Mouse (Mus musculus): ENCODE data around the gene Padi1. TPM values are rescaled to one million over a fixed set of nuclear protein-coding genes. Genes with fewer than 3 reads are reported as not detected.

Gene Padi1
- polyA plus RNA-seq, 1 experiment from 2014 or later: 0.05 TPM

GRCm38 (mm10) chr4:140768973-140769372 lies 76.6 kb downstream of the Padi1 start:
- POLR2A ChIA-PET: no interaction called here
- TF ChIP-seq CTCF (IDR thresholded peaks at IDR 0.05): no peak
- no peak for ATAC-seq
- no peaks in the 10 kb centered on the region for H3K27me3 ChIP-seq
- in situ Hi-C loops (cut with MboI; ENCODE audit: low pct_unique_long_range_greater_than_20kb): no loop called here
- CTCF ChIA-PET: interaction anchor here (0.6 kb wide), 1 partner anchor 12 kb away, joined by 3 read pairs; no protein-coding TSS in a partner anchor
- DNase-seq (ENCODE audit: low read depth, low spot score): no peak

- ChIA-PET CTCF (no interaction called here), POLR2A (interaction anchor here (1.1 kb wide), 1 partner anchor 137 kb away, joined by 3 read pairs; no protein-coding TSS in a partner anchor)
- ATAC-seq (no peak), DNase-seq (ENCODE audit: low read depth, low spot score) (no peak)
- H3K27me3 ChIP-seq: no peaks in the 10 kb centered on the region
- in situ Hi-C loops (cut with MboI; ENCODE audit: low pct_unique_long_range_greater_than_20kb): no loop called here
- no peak for TF ChIP-seq CTCF (IDR thresholded peaks at IDR 0.05)
Observed at GRCm38 (mm10) chr4:140765936-140766335, 79.6 kb downstream of the Padi1 start.

- H3K27me3 ChIP-seq: no peaks in the 10 kb centered on the region
- ChIA-PET POLR2A (no interaction called here), CTCF (interaction anchor here (0.9 to 1.6 kb wide), 2 partner anchors 24 to 42 kb away, joined by 3 to 8 read pairs; no protein-coding TSS in a partner anchor)
- TF ChIP-seq CTCF (IDR thresholded peaks at IDR 0.05): no peak
- ATAC-seq: no peak
- in situ Hi-C loops (cut with MboI; ENCODE audit: low pct_unique_long_range_greater_than_20kb): no loop called here
- no peak for DNase-seq (ENCODE audit: low read depth, low spot score)
Observed at GRCm38 (mm10) chr4:140763158-140763557, 82.4 kb downstream of the Padi1 start.

Other genes with a start within 250 kb of the Padi1 start
- gene Arhgef10l, start 179.8 kb downstream of the Padi1 start, polyA plus RNA-seq (2021): 34.1 TPM
- gene Rcc2, start 145.2 kb downstream of the Padi1 start, polyA plus RNA-seq (2021): 84.8 TPM
- gene Padi6, start 103.1 kb downstream of the Padi1 start, polyA plus RNA-seq (2021): not detected
- gene Padi4, start 71.5 kb downstream of the Padi1 start, polyA plus RNA-seq (2021): 0.04 TPM
- not detected for gene Padi3, start 35.1 kb downstream of the Padi1 start, polyA plus RNA-seq (2021)
- 4.6 TPM for gene Padi2, start 60.6 kb upstream of the Padi1 start, polyA plus RNA-seq (2021)
- gene Sdhb, start 115.4 kb upstream of the Padi1 start, polyA plus RNA-seq (2021): 296 TPM
- gene Atp13a2, start 141.1 kb upstream of the Padi1 start, polyA plus RNA-seq (2021): 42.6 TPM
- 40.3 TPM for gene Mfap2, start 164.6 kb upstream of the Padi1 start, polyA plus RNA-seq (2021)
- 11.9 TPM for gene Crocc, start 214.8 kb upstream of the Padi1 start, polyA plus RNA-seq (2021)
- gene Necap2, start 232.6 kb upstream of the Padi1 start, polyA plus RNA-seq (2021): 55.9 TPM
- not detected for gene Spata21, start 242.6 kb upstream of the Padi1 start, polyA plus RNA-seq (2021)

Data from Patski (cell line).